Mouse (Mus musculus) limb, embryonic 11.5 days (tissue): ENCODE measurements around the gene Ncapg2. TPM values are rescaled to one million over a fixed set of nuclear protein-coding genes. Genes with fewer than 3 reads are reported as not detected.

ENCODE experiments used
- ATAC-seq: fragments of 200-750 bp; cut with Nextera tagmentation; 2 replicates; pipeline ENCODE4 v1.8.0; 2017; ENCODE audit warnings: low read depth; ENCODE audit not compliant: insufficient number of reproducible peaks, low FRiP score, low TSS enrichment
- DNase-seq: peaks from one replicate; pipeline ENCODE4 v3.0.0-alpha.2; 2015; ENCODE audit warnings: low spot score
- H3K27ac ChIP-seq: fragments of 300-500 bp; sonication (generic); replicated peaks from 2 replicates; pipeline ENCODE4 v1.5.1; 2014; ENCODE audit warnings: low read depth, mild to moderate bottlenecking, low read length
- H3K27me3 ChIP-seq: fragments of 300-500 bp; sonication (generic); 2 replicates; pipeline ENCODE4 v1.6.1; 2014; ENCODE audit warnings: mild to moderate bottlenecking, low read length, mixed read lengths; ENCODE audit not compliant: control insufficient read depth, insufficient read depth
- H3K36me3 ChIP-seq: fragments of 300-500 bp; sonication (generic); 2 replicates; pipeline ENCODE4 v1.6.1; 2014; ENCODE audit warnings: mild to moderate bottlenecking, low read length, moderate library complexity, mixed read lengths; ENCODE audit not compliant: control insufficient read depth, insufficient read depth
- H3K4me1 ChIP-seq: fragments of 300-500 bp; sonication (generic); 2 replicates; pipeline ENCODE4 v1.6.1; 2014; ENCODE audit warnings: low read length, mixed read lengths; ENCODE audit not compliant: control insufficient read depth, insufficient read depth
- H3K4me2 ChIP-seq: fragments of 300-500 bp; sonication (generic); 2 replicates; pipeline ENCODE4 v1.6.1; 2014; ENCODE audit warnings: low read depth, mild to moderate bottlenecking, moderate library complexity; ENCODE audit not compliant: severe bottlenecking
- H3K4me3 ChIP-seq: fragments of 300-500 bp; sonication (generic); 2 replicates; pipeline ENCODE4 v1.5.1; 2014; ENCODE audit warnings: low read depth, low read length
- H3K9ac ChIP-seq: fragments of 300-500 bp; sonication (generic); 2 replicates; pipeline ENCODE4 v1.6.1; 2014; ENCODE audit warnings: mild to moderate bottlenecking, low read length
- H3K9me3 ChIP-seq: fragments of 300-500 bp; sonication (generic); 2 replicates; pipeline ENCODE4 v1.6.1; 2016; ENCODE audit warnings: low read length; ENCODE audit not compliant: control insufficient read depth
- WGBS: fragments of 180-500 bp; shearing (Covaris S2); extraction: QIAGEN DNeasy Blood & Tissue Kit; methylation state at CpG from one replicate; pipeline ENCODE4 v1.1.7; 2014; 5-methylcytosine and 5-hydroxymethylcytosine counted together
- polyA plus RNA-seq: library from polyadenylated mRNA; unstranded; fragments of >200 nt; fragmentation: Nextera tagmentation; extraction: Ambion mirVana; gene quantifications from 2 replicates; pipeline ENCODE4 v1.2.1, GENCODE M21; 2014

Gene Ncapg2
- polyA plus RNA-seq, 1 experiment from 2014 or later: 45.0 TPM

DNA sequence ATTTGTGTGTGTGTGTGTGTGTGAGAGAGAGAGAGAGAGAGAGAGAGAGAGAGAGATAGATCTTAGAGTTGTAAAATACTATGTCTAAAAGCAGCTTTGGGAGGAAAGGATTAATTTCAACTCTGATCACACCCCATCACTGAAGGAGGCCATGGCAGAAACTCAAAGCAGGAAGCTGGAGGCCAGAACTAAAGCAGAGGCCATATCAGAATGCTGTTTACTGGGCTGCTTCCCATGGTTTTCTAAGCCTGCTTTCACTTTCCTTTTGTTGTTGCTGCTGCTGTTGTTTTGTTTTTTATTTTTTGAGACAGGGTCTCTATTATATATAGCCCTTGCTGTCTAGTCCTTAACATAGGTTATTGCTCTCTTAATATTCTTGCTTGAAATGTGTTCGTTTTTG, 11.3 kb downstream of the Ncapg2 start:
- H3K4me2 ChIP-seq: no peak overlapping the region
- DNase-seq (no peak), ATAC-seq (no peak)
- no peak overlapping the region for H3K4me3 ChIP-seq
- H3K27ac ChIP-seq: no peak overlapping the region
- H3K9ac ChIP-seq: no peak overlapping the region
- H3K27me3 ChIP-seq: no peaks in the 10 kb centered on the region
- H3K4me1 ChIP-seq: no peaks in the 10 kb centered on the region
- 90% methylated on average over 1 of the region's 1 CpGs for WGBS
- peaks cover 15% of the 10 kb centered on the region for H3K36me3 ChIP-seq
- no peaks in the 10 kb centered on the region for H3K9me3 ChIP-seq

- H3K9me3 ChIP-seq: no peaks in the 10 kb centered on the region
- DNase-seq (no peak), ATAC-seq (no peak)
- H3K36me3 ChIP-seq: peaks cover 14% of the 10 kb centered on the region
- no peak overlapping the region for H3K9ac ChIP-seq
- H3K27ac ChIP-seq: no peak overlapping the region
- H3K4me3 ChIP-seq: no peak overlapping the region
- 88% methylated on average over 2 of the region's 2 CpGs for WGBS
- H3K4me1 ChIP-seq: no peaks in the 10 kb centered on the region
- no peak overlapping the region for H3K4me2 ChIP-seq
- no peaks in the 10 kb centered on the region for H3K27me3 ChIP-seq
Measured at GRCm38 (mm10) chr12:116421656-116422055, 16.5 kb downstream of the Ncapg2 start.

DNA sequence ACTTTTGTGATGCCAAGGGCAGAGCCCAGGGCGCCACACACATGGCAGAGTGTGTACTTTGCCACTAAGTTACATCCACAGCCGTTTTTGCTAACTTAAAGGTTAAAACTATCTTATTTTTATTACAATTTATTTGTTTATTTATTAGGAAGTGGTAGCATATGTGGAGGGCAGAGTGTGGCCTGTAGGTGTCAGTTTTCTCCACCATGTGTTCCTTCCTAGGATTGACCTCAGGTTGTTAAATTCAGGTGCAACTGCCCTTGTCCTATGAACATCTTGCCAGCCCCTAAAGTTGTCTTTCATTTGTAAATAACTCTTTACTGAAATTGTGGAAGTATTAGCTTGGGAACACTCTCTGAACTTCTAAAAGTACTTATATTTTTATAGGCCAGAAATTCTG, 20.2 kb downstream of the Ncapg2 start:
- no peaks in the 10 kb centered on the region for H3K4me1 ChIP-seq
- H3K9ac ChIP-seq: no peak overlapping the region
- no peak for DNase-seq
- H3K4me2 ChIP-seq: no peak overlapping the region
- no peaks in the 10 kb centered on the region for H3K27me3 ChIP-seq
- 91% methylated on average over 2 of the region's 2 CpGs for WGBS
- no peak for ATAC-seq
- peaks cover 8% of the 10 kb centered on the region for H3K36me3 ChIP-seq
- no peak overlapping the region for H3K27ac ChIP-seq
- H3K9me3 ChIP-seq: no peaks in the 10 kb centered on the region
- H3K4me3 ChIP-seq: no peak overlapping the region

GRCm38 (mm10) chr12:116433742-116434141, 28.5 kb downstream of the Ncapg2 start:
- Histone ChIP-seq H3K4me2 (no peak overlapping the region), H3K9ac (no peak overlapping the region), H3K27ac (no peak overlapping the region), H3K27me3 (no peaks in the 10 kb centered on the region), H3K36me3 (peaks cover 7% of the 10 kb centered on the region), H3K4me3 (no peak overlapping the region), H3K4me1 (no peaks in the 10 kb centered on the region), H3K9me3 (no peaks in the 10 kb centered on the region)
- ATAC-seq (no peak), DNase-seq (no peak)
- WGBS: 88% methylated on average over 2 of the region's 2 CpGs

- no peak overlapping the region for H3K9ac ChIP-seq
- H3K4me3 ChIP-seq: no peak overlapping the region
- peaks cover 5% of the 10 kb centered on the region for H3K36me3 ChIP-seq
- H3K27ac ChIP-seq: no peak overlapping the region
- WGBS: 91% methylated on average over 2 of the region's 2 CpGs
- DNase-seq: no peak
- H3K4me1 ChIP-seq: no peaks in the 10 kb centered on the region
- no peaks in the 10 kb centered on the region for H3K9me3 ChIP-seq
- ATAC-seq: no peak
- no peaks in the 10 kb centered on the region for H3K27me3 ChIP-seq
- H3K4me2 ChIP-seq: no peak overlapping the region
Measured at GRCm38 (mm10) chr12:116435232-116435631, 30.0 kb downstream of the Ncapg2 start.

- Histone ChIP-seq H3K9me3 (no peaks in the 10 kb centered on the region), H3K4me1 (no peaks in the 10 kb centered on the region), H3K36me3 (peaks cover 5% of the 10 kb centered on the region), H3K9ac (no peak overlapping the region), H3K4me2 (no peak overlapping the region), H3K27me3 (no peaks in the 10 kb centered on the region), H3K4me3 (no peak overlapping the region), H3K27ac (no peak overlapping the region)
- DNase-seq (no peak), ATAC-seq (no peak)
- 97% methylated on average over 3 of the region's 3 CpGs for WGBS
Measured at GRCm38 (mm10) chr12:116436125-116436524, 30.9 kb downstream of the Ncapg2 start.

DNA sequence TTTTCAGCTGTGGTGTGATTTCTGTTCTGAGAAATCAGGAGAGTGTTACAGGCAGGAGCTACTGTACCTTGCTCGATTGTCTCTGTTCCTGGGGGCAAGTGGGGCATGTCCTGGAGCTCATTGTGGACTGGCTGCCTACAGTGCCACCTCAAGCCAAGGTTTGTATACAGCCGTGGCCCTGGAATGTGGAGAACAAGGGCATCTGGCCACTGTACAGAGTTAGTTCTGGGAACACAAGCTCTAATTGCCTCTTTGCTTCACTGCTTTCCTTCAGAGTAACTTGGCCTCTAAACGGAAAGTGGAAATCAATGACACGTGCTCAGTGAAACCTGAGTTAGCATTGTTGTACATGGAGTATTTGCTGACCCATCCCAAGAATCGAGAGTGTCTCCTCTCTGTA, 33.4 kb downstream of the Ncapg2 start:
- ATAC-seq: no peak
- no peak overlapping the region for H3K27ac ChIP-seq
- DNase-seq: no peak
- H3K4me3 ChIP-seq: no peak overlapping the region
- no peak overlapping the region for H3K4me2 ChIP-seq
- WGBS: 92% methylated on average over 5 of the region's 5 CpGs
- no peak overlapping the region for H3K9ac ChIP-seq
- H3K4me1 ChIP-seq: no peaks in the 10 kb centered on the region
- peaks cover 5% of the 10 kb centered on the region for H3K36me3 ChIP-seq
- no peaks in the 10 kb centered on the region for H3K27me3 ChIP-seq
- no peaks in the 10 kb centered on the region for H3K9me3 ChIP-seq

DNA sequence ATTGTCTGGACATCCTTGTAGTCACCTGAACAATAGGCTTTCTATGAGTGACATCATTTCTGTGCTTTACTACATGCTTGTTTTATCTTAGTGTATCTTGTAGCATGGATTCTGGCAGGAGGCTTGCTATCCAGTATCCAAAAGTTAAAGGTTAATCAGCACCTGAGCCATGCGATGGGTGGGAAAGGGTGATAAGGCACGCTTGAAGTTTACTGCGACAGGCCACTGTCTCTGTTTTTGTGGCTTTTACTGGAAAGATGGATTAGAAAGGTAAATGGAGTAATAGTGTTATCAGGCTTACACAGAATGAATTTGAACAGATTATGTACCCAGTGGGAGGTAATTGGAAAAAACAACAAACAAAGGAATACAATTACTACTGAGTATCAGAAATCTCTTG, 37.0 kb downstream of the Ncapg2 start:
- no peak overlapping the region for H3K27ac ChIP-seq
- no peak overlapping the region for H3K9ac ChIP-seq
- no peaks in the 10 kb centered on the region for H3K27me3 ChIP-seq
- DNase-seq: no peak
- 95% methylated on average over 3 of the region's 3 CpGs for WGBS
- no peak overlapping the region for H3K4me2 ChIP-seq
- peaks cover 10% of the 10 kb centered on the region for H3K36me3 ChIP-seq
- ATAC-seq: no peak
- H3K4me3 ChIP-seq: no peak overlapping the region
- H3K4me1 ChIP-seq: no peaks in the 10 kb centered on the region
- no peaks in the 10 kb centered on the region for H3K9me3 ChIP-seq

GRCm38 (mm10) chr12:116449536-116449935, 44.3 kb downstream of the Ncapg2 start:
- peaks cover 5% of the 10 kb centered on the region for H3K36me3 ChIP-seq
- no peak overlapping the region for H3K4me3 ChIP-seq
- no peak for DNase-seq
- no peaks in the 10 kb centered on the region for H3K4me1 ChIP-seq
- H3K27ac ChIP-seq: no peak overlapping the region
- no peak for ATAC-seq
- 93% methylated on average over 2 of the region's 2 CpGs for WGBS
- no peak overlapping the region for H3K9ac ChIP-seq
- no peak overlapping the region for H3K4me2 ChIP-seq
- H3K9me3 ChIP-seq: no peaks in the 10 kb centered on the region
- H3K27me3 ChIP-seq: no peaks in the 10 kb centered on the region
